Mouse (Mus musculus): ENCODE data around the gene Foxj3. TPM values are rescaled to one million over a fixed set of nuclear protein-coding genes. Genes with fewer than 3 reads are reported as not detected.
A peak's percentile ranks its signal among the peaks of the same experiment; 100 is the strongest.

Foxj3 gene
- polyA plus RNA-seq, 1 experiment = 2.4 TPM

DNA sequence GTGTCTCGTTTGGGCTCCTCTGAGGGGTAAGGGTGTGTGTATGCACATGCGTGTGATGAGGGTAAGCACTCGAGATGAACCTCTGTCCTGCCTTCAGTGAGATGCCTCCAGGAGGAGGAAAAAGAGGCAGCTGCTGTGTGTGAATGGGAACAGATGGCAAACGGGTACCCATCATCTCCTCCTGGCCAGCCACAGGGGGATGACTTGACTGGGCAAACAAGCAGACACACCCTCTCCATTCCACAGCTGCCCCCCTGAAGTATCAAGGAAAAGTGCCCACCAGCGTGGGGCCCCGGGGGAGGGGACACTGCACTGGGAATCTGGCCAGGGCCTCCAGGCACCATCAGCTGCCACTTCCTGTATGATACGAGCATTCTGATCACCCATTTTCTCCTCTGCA lies 96.5 kb downstream of the Foxj3 start:
- Histone ChIP-seq H3K4me3 (replicated peaks) (no peak overlapping the region), H3K36me3 (replicated peaks; ENCODE audit: low read length) (peaks cover 34% of the 10 kb centered on the region)
- no peak for TF ChIP-seq GATA1 (IDR thresholded peaks at IDR 0.05; ENCODE audit: borderline replicate concordance, low read length)
- no peak for TF ChIP-seq FLI1 (IDR thresholded peaks at IDR 0.05; ENCODE audit: low read length)

DNA sequence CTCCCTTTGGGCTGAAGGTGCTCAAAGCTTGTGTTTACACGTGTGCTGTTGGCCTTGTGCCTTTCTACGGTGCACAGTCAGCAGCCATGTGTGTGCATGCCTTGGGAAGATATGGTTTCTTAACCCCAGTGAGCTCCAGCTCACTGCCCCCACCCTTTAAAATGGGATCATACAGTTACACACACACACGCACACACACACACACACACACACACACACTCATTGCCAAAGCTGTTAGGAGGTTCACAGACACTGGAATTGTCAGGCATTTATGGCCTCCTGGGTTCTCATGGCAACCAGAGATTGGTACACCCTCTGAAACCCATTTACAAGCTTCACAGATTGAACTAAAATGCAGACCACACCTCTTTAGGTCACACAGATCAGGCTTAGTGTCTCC lies 97.1 kb downstream of the Foxj3 start:
- TF ChIP-seq GATA1 (IDR thresholded peaks at IDR 0.05; ENCODE audit: borderline replicate concordance, low read length) = no peak
- no peak for TF ChIP-seq FLI1 (IDR thresholded peaks at IDR 0.05; ENCODE audit: low read length)
- Histone ChIP-seq H3K4me3 (replicated peaks) (no peak overlapping the region), H3K4me1 (peaks cover 57% of the 10 kb centered on the region), H3K27me3 (replicated peaks) (peaks cover 32% of the 10 kb centered on the region), H3K36me3 (replicated peaks; ENCODE audit: low read length) (peaks cover 34% of the 10 kb centered on the region), H3K9me3 (no peaks in the 10 kb centered on the region)

More for the DNA sequence above, 96.5 kb downstream of the Foxj3 start:
- peaks cover 56% of the 10 kb centered on the region for H3K4me1 ChIP-seq
- H3K9me3 ChIP-seq = no peaks in the 10 kb centered on the region
- peaks cover 26% of the 10 kb centered on the region for H3K27me3 ChIP-seq (replicated peaks)

DNA sequence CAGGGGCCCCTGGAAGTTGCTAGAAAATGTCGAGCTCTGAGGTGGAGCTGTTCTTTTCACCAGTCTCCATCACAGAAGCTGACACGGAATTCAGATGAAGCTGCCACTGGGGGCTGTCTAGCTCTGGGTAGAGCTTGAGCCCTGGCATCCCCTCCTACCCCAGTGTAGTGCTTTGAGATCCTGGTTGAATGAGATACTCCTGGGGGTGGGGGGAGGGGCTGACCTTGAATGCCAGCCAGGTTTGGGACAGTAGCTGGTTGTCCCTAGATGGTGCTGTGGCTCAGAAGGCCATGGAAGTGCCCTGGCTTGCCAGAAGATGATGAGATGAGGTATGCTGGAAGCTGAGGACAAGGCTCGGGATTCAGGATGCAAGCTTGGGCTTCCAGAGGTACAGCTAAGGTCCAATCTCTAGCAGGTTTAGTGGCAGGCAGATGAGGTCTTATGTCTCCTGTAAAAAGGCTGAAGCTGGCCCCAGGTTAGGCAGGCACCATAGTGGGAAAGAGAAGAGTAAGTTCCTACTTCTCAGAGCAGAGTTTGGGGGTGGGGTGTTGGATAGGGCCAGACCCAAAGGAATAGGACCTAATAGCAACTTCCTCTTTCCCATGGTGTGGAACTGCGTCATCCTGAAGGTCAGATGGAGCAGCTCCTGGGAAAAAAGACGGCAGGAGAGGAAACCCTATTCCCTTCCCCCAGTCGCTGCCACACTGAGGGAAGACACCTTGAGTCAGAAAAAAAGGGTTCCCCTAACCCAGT lies 98.3 kb downstream of the Foxj3 start:
- Histone ChIP-seq H3K4me1 (peaks cover 57% of the 10 kb centered on the region), H3K36me3 (replicated peaks; ENCODE audit: low read length) (peaks cover 22% of the 10 kb centered on the region), H3K27me3 (replicated peaks) (peaks cover 39% of the 10 kb centered on the region), H3K9me3 (no peaks in the 10 kb centered on the region), H3K4me3 (replicated peaks) (no peak overlapping the region)
- TF ChIP-seq FLI1 (IDR thresholded peaks at IDR 0.05; ENCODE audit: low read length) (no peak), GATA1 (IDR thresholded peaks at IDR 0.05; ENCODE audit: borderline replicate concordance, low read length) (no peak)

DNA sequence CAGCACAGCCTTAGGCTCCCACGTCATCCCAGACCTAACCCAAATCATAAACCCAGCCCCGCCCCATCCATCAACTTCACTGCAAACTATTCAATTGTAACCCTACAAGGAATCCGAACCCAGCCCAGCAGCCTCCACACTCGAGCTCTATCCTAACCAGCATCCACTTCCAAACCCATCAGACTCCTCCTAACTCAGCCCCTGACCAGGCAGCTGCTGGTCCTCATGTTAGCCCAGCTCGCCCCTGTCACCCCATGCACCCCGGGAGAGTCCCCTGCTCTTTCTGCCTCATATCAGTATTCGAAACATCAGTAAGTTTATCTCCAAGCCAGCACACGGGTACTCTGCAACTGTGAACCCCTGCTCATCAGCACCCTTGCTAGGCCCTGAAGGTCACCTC lies 98.9 kb downstream of the Foxj3 start:
- Histone ChIP-seq H3K36me3 (replicated peaks; ENCODE audit: low read length) (peaks cover 16% of the 10 kb centered on the region), H3K4me3 (replicated peaks) (no peak overlapping the region), H3K27me3 (replicated peaks) (peaks cover 43% of the 10 kb centered on the region), H3K9me3 (no peaks in the 10 kb centered on the region), H3K4me1 (peaks cover 56% of the 10 kb centered on the region)
- no peak for TF ChIP-seq FLI1 (IDR thresholded peaks at IDR 0.05; ENCODE audit: low read length)
- TF ChIP-seq GATA1 (IDR thresholded peaks at IDR 0.05; ENCODE audit: borderline replicate concordance, low read length) = no peak

DNA sequence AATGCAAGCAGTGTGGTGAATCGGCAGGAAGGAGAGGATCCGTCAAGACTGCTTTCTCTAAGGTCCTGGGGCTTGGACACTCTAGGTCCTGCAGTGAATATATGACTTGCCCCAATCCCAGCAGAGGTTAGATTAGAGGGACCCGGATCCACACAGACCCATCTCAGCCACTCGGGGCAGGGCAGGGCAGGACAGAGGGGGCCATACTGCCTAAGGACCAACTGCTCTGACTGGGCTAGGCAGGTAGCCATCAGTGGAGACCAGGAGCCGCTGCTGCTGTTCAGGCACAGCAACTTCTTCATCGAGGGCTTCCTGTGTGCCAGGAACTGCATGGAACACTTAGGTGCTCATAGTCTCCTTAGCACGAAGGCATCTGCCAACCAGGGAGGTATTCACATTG lies 99.9 kb downstream of the Foxj3 start:
- peaks cover 15% of the 10 kb centered on the region for H3K36me3 ChIP-seq (replicated peaks; ENCODE audit: low read length)
- H3K9me3 ChIP-seq = peaks cover 2% of the 10 kb centered on the region; the same call in 1 of the 2 replicates
- TF ChIP-seq GATA1 (IDR thresholded peaks at IDR 0.05; ENCODE audit: borderline replicate concordance, low read length) = no peak
- no peak for TF ChIP-seq FLI1 (IDR thresholded peaks at IDR 0.05; ENCODE audit: low read length)

DNA sequence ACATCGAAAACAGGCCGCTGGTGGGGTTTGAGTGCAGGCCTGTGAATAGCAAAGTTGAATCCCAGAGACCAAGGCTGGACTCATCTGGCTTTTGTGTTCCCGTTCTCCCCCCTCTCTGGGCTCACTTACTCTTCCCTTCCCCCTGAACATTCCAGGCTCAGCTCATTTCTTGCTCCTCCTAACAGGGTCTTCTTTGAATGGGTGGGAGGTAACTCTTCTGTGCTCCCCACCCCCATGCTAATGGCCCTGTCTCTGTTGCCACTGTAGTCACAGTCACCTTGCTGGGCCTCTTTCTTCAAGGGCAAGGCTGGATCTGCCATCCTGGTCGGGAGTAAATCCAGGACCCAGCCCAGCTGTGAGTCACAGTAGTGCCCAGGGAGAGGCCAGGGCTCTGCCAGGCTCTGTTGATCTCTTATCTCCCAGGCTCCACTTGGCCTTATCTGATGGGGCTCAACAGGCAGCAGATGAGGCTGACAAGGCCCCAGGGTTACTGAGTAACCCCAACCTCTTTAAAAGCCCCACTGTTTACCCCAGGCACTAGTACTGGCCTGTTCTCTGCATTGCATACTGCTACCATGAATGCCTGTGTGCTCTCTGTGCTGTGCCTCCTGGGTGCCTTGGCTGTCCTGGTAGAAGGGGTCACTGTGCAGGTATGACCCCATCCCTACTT lies 100.5 kb downstream of the Foxj3 start, which contains the start of gene Guca2a:
Gene Guca2a, plus strand, starts transcription at position 529 of the 670 bp plus-strand sequence.
- no peak for TF ChIP-seq FLI1 (IDR thresholded peaks at IDR 0.05; ENCODE audit: low read length)
- TF ChIP-seq GATA1 (IDR thresholded peaks at IDR 0.05; ENCODE audit: borderline replicate concordance, low read length) = no peak
- peaks cover 12% of the 10 kb centered on the region for H3K36me3 ChIP-seq (replicated peaks; ENCODE audit: low read length)

More for the DNA sequence above, 99.9 kb downstream of the Foxj3 start:
- H3K27me3 ChIP-seq (replicated peaks) = peaks cover 48% of the 10 kb centered on the region
- no peak overlapping the region for H3K4me3 ChIP-seq (replicated peaks)
- H3K4me1 ChIP-seq = peaks cover 45% of the 10 kb centered on the region

DNA sequence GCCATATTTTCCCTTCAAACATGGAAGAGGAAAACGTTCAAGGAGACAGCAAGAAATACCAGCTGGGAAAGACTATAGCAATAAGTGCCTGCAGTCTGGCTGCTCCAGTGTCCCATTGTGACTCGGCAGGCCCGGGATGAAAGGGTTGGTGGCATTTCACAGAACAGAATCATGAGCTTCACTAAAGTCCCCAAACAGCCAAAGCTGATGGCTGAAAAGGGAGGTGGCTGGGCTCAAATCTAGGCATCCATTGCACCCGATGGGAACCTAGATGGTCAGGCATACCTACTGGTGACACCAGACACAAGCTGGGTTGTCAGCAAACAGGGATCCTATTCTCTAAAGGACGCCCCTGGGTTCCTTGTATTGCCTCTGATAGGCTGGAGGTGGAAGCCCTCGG lies 101.1 kb downstream of the Foxj3 start:
- Histone ChIP-seq H3K4me1 (peaks cover 33% of the 10 kb centered on the region), H3K9me3 (peaks cover 8% of the 10 kb centered on the region), H3K36me3 (replicated peaks; ENCODE audit: low read length) (peaks cover 6% of the 10 kb centered on the region), H3K4me3 (replicated peaks) (peak overlapping the region; percentile 1), H3K27me3 (replicated peaks) (peaks cover 48% of the 10 kb centered on the region)
- no peak for TF ChIP-seq FLI1 (IDR thresholded peaks at IDR 0.05; ENCODE audit: low read length)
- no peak for TF ChIP-seq GATA1 (IDR thresholded peaks at IDR 0.05; ENCODE audit: borderline replicate concordance, low read length)

More for the DNA sequence above, 100.5 kb downstream of the Foxj3 start, which contains the start of gene Guca2a:
- Histone ChIP-seq H3K4me3 (replicated peaks) (peak within 1 kb of the TSS; percentile 1), H3K4me1 (peaks cover 39% of the 10 kb centered on the region), H3K27me3 (replicated peaks) (peaks cover 48% of the 10 kb centered on the region), H3K9me3 (peaks cover 2% of the 10 kb centered on the region; the same call in 1 of the 2 replicates)

DNA sequence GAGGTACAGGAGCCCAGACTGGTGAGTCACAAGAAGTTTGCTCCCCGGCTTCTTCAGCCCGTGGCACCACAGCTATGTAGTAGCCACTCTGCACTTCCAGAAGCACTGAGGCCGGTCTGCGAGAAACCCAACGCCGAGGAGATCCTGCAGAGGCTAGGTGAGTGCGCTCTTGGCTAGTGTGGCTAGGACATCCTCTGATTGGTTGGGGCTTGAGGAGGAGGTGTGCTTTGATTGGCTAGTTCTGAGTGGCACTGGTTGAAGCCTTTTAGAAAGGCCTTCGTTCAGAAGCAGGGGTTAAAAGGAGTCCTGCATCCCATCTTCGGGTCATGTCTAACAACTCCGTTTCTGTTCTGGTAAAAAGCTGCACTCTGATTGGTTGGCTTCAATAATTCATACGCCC lies 101.9 kb downstream of the Foxj3 start:
- Histone ChIP-seq H3K4me1 (peaks cover 26% of the 10 kb centered on the region), H3K4me3 (replicated peaks) (no peak overlapping the region), H3K36me3 (replicated peaks; ENCODE audit: low read length) (no peaks in the 10 kb centered on the region), H3K27me3 (replicated peaks) (peaks cover 52% of the 10 kb centered on the region), H3K9me3 (peaks cover 15% of the 10 kb centered on the region)
- TF ChIP-seq FLI1 (IDR thresholded peaks at IDR 0.05; ENCODE audit: low read length) (no peak), GATA1 (IDR thresholded peaks at IDR 0.05; ENCODE audit: borderline replicate concordance, low read length) (no peak)

DNA sequence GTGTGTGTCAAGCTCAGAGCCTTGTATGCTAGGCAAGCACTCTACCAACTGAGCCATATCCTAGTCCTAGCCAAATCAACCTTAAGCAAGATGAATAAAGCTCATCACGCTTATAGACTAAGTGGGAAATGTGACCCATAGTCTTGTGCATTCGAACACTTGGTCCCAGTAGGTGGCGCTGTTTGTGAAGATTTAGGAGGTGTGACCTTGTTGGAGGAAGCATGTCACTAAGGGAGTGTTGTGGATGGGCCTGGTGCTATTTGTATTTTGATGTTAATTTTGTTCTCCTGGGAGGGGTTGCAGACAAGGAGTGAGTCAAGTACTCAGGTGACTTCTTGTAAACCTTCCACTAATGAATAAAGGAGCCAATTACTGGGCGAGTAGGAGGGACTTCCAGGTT lies 105.9 kb downstream of the Foxj3 start:
- Histone ChIP-seq H3K9me3 (peaks cover 15% of the 10 kb centered on the region), H3K4me3 (replicated peaks) (no peak overlapping the region), H3K4me1 (peaks cover 8% of the 10 kb centered on the region), H3K36me3 (replicated peaks; ENCODE audit: low read length) (no peaks in the 10 kb centered on the region), H3K27me3 (replicated peaks) (peaks cover 31% of the 10 kb centered on the region)
- no peak for TF ChIP-seq FLI1 (IDR thresholded peaks at IDR 0.05; ENCODE audit: low read length)
- no peak for TF ChIP-seq GATA1 (IDR thresholded peaks at IDR 0.05; ENCODE audit: borderline replicate concordance, low read length)

DNA sequence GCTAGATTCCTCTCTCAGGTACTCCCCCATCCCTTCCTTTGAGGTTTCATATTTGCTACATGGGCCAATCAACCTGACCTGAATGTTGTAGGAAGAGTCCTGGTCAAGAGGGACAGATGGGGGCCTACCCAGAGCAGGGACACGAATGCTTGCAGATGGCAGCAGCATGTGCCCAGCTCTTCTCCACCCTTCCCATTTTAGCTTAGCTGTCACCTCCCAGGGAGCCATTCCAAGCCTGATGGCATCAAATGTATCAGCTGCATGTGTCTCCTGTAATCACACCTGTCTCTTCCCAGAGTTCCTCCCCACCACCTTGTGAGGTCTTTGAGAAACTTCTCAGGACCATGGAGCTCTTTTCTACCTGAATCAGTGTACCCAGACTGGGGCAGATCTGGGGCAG lies 120.2 kb downstream of the Foxj3 start:
- TF ChIP-seq FLI1 (IDR thresholded peaks at IDR 0.05; ENCODE audit: low read length) = no peak
- no peak for TF ChIP-seq GATA1 (IDR thresholded peaks at IDR 0.05; ENCODE audit: borderline replicate concordance, low read length)
- Histone ChIP-seq H3K9me3 (peaks cover 27% of the 10 kb centered on the region), H3K36me3 (replicated peaks; ENCODE audit: low read length) (no peaks in the 10 kb centered on the region)

More for the DNA sequence above, 120.2 kb downstream of the Foxj3 start:
- Histone ChIP-seq H3K4me3 (replicated peaks) (no peak overlapping the region), H3K27me3 (replicated peaks) (peaks cover 76% of the 10 kb centered on the region), H3K4me1 (peaks cover 13% of the 10 kb centered on the region; the same call in 1 of the 2 replicates)

All from megakaryocyte, embryonic 14.5 days (primary cell).